Mouse (Mus musculus) thymus, adult 2 months (tissue): ENCODE results near the gene Ccl3. TPM values are rescaled to one million over a fixed set of nuclear protein-coding genes. Genes with fewer than 3 reads are reported as not detected.

Experiments used
- DNase-seq: peaks from one replicate; pipeline ENCODE4 v3.0.0; 2021
- H3K27ac ChIP-seq: fragments of 200-500 bp; 2 replicates; pipeline ENCODE4 v1.5.1; 2012; ENCODE audit warnings: low read length, control low read depth; ENCODE audit not compliant: control insufficient read depth, insufficient read depth
- H3K27me3 ChIP-seq: fragments of 200-500 bp; 2 replicates; pipeline ENCODE4 v1.6.1; 2012; ENCODE audit warnings: mild to moderate bottlenecking, low read length, moderate library complexity, mixed read lengths; ENCODE audit not compliant: control insufficient read depth, insufficient read depth
- H3K36me3 ChIP-seq: fragments of 200-500 bp; 2 replicates; pipeline ENCODE4 v1.6.1; 2012; ENCODE audit warnings: mild to moderate bottlenecking, low read length, moderate library complexity; ENCODE audit not compliant: control insufficient read depth, insufficient read depth
- H3K4me1 ChIP-seq: fragments of 200-500 bp; replicated peaks from 2 replicates; pipeline ENCODE4 v1.6.1; 2012; ENCODE audit warnings: low read length; ENCODE audit not compliant: control insufficient read depth, insufficient read depth
- H3K4me3 ChIP-seq: fragments of 200-500 bp; 2 replicates; pipeline ENCODE4 v1.5.1; 2012; ENCODE audit warnings: mild to moderate bottlenecking, low read length, control low read depth, moderate library complexity; ENCODE audit not compliant: control insufficient read depth, insufficient read depth
- CTCF ChIP-seq: fragments of 200-500 bp; IDR thresholded peaks from 2 replicates; pipeline ENCODE4 v1.5.1; 2012; ENCODE audit warnings: mild to moderate bottlenecking, control low read depth, low read length, moderate library complexity, borderline replicate concordance; ENCODE audit not compliant: control insufficient read depth, poor library complexity, insufficient read depth; ENCODE audit errors: extremely low read depth
- POLR2A ChIP-seq: fragments of 200-500 bp; IDR thresholded peaks from 2 replicates; pipeline ENCODE4 v1.6.1; 2012; ENCODE audit warnings: mild to moderate bottlenecking, low read length, control low read depth, moderate library complexity; ENCODE audit not compliant: control insufficient read depth, poor library complexity, insufficient read depth; ENCODE audit errors: extremely low read depth
- WGBS: fragments of 180-500 bp; shearing (Covaris S2); methylation state at CpG from one replicate; pipeline ENCODE4 v1.1.7; 2018; 5-methylcytosine and 5-hydroxymethylcytosine counted together
- polyA plus RNA-seq: library from polyadenylated mRNA; depleted of rRNA; stranded (reverse); fragments of >200 nt; gene quantifications from 2 replicates; pipeline ENCODE4 v1.2.3, GENCODE M21; 2012

Ccl3 gene
- polyA plus RNA-seq, 1 experiment = 10.2 TPM

DNA sequence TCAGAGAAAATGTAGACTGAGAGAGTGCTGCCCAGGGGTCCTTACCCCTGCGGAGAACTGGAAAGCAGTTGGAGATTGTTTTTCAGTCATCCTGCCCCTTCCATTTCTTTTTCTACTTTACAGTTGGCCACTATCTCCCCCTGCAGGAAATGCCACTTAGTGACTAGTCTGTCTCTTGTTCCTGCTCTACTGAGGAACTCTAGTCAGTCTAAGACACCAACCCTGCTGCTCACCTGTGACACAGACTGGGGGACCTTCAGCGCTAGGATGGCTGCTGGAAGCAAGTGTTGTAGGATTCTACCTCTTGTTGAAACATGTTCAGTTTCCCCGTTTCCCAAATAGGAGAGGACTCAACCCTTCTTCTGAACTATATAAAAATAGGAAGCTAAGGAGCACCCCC is 9.6 kb downstream of the Ccl3 start:
- TF ChIP-seq POLR2A (no peak), CTCF (no peak)
- Histone ChIP-seq H3K27me3 (no peaks in the 10 kb centered on the region), H3K27ac (peak overlapping the region; percentile 96)

DNA sequence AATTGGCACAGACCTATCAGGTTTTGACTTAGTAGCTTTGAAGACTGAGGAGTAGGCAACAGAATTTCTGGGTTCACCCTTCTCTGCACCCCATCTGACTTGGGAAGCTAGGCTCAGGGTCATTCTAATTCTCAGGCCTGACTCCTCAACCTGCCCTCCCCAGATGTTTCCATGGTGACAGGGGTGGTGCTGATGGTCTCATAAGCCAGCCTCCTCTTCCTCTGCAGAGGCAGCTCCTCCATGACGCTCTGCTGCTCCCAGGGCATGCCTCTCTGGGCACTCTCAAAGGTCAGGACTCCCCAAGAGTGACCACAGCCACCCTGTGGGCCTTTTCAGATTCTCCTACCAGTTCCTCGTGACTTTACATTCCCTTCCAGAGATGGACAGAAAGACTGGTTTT is 10.2 kb downstream of the Ccl3 start:
- WGBS = 57% methylated on average over 2 of the region's 2 CpGs

More for the DNA sequence above, 9.6 kb downstream of the Ccl3 start:
- Histone ChIP-seq H3K36me3 (no peaks in the 10 kb centered on the region), H3K4me1 (peaks cover 15% of the 10 kb centered on the region), H3K4me3 (no peak overlapping the region)
- 24% methylated on average over 3 of the region's 3 CpGs for WGBS
- peak; percentile 64 for DNase-seq

DNA sequence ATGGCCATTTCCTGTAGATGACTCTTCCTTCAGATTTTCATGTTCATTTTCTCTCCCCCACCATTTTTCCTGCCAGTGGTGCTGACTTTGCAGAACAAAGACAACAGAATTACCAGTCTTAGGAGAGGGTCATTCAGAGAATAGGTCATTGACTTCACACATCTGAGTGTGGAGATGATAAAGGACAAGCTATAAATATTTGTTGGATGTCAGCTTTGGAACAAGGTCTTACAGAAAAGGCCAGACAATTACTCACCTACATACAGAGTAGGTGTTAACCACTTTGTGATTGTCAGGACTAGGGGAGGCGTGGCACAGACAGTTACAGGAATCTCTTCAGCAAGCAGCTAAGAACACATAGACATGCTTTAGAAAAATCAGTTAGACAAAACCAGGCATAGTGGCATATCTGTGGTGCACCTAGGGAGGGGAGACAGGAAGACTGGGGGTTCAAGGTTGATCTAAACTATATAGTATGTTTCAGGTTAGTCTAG is 12.4 kb downstream of the Ccl3 start:
- DNase-seq = no peak
- no peaks in the 10 kb centered on the region for H3K36me3 ChIP-seq
- no peaks in the 10 kb centered on the region for H3K27me3 ChIP-seq
- 83% methylated on average over 1 of the region's 1 CpGs for WGBS
- H3K4me1 ChIP-seq = peaks cover 17% of the 10 kb centered on the region
- no peak overlapping the region for H3K27ac ChIP-seq
- no peak for TF ChIP-seq CTCF
- TF ChIP-seq POLR2A = no peak
- no peak overlapping the region for H3K4me3 ChIP-seq

More for the DNA sequence above, 10.2 kb downstream of the Ccl3 start:
- Histone ChIP-seq H3K4me1 (peaks cover 17% of the 10 kb centered on the region), H3K27me3 (no peaks in the 10 kb centered on the region), H3K36me3 (no peaks in the 10 kb centered on the region), H3K27ac (peak overlapping the region; percentile 96), H3K4me3 (no peak overlapping the region)
- no peak for DNase-seq
- no peak for TF ChIP-seq CTCF
- no peak for TF ChIP-seq POLR2A

DNA sequence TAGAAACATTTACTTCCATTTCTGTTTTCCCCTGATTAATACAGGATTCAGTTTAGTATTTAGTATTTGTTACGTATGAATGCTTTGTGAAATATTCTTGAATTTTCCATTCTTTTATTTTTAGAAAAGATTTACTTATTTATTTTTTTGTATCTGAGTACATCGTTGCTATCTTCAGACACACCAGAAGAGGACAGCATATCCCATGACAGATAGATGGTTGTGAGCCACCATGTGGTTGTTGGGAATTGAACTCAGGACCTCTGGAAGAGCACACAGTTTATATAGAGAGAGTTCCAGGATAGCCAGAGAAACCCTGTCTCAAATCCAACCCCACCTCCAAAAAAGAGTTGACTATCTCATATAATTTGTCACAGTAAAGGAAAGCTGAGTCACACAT is 14.3 kb downstream of the Ccl3 start:
- DNase-seq = no peak
- H3K27ac ChIP-seq = no peak overlapping the region
- H3K4me3 ChIP-seq = no peak overlapping the region
- H3K36me3 ChIP-seq = no peaks in the 10 kb centered on the region
- H3K4me1 ChIP-seq = peaks cover 9% of the 10 kb centered on the region
- TF ChIP-seq POLR2A (no peak), CTCF (no peak)
- WGBS = 91% methylated on average over 2 of the region's 2 CpGs
- H3K27me3 ChIP-seq = no peaks in the 10 kb centered on the region

DNA sequence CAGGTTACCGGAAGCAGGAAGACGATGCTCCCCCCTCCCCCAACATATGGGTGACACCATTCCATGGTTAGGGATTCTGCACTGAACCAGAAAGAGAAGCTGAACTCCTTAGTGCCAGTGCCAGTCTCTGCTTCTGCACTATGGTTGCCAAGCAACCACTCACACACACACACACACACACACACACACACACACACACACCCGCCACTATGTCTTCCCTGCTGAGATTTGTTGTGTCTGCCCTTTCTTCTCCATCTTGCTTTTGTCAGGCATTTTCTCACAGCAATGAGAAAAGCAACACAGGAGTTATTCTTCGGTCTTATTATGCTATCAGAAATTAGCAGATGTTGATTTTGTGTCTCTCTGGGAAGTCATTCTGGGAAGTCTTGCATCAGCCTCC is 14.7 kb downstream of the Ccl3 start:
- no peak for DNase-seq
- 83% methylated on average over 4 of the region's 4 CpGs for WGBS
- no peaks in the 10 kb centered on the region for H3K36me3 ChIP-seq
- no peak overlapping the region for H3K4me3 ChIP-seq
- H3K27ac ChIP-seq = no peak overlapping the region
- peaks cover 8% of the 10 kb centered on the region for H3K4me1 ChIP-seq
- no peak for TF ChIP-seq POLR2A
- TF ChIP-seq CTCF = no peak
- no peaks in the 10 kb centered on the region for H3K27me3 ChIP-seq

DNA sequence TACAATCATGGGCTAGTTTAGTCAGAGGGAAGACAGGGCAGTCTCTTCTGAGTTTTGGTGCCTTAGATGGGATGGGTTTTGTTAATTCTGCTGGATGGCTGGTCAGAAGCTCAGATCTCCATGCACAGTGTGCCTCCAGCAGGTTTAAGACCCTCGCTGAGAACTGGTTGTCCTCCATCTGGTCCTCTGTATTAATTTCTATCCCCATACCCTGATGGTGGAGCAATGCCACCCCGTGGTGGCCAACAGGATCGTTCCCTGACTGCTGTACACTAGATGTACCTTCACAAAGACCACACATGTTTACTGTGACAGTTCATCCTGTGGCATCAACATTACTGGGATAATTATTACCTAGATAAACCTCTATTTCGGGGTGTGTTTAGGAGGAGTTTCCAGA is 16.4 kb downstream of the Ccl3 start:
- TF ChIP-seq POLR2A = no peak
- TF ChIP-seq CTCF = no peak
- 51% methylated on average over 4 of the region's 4 CpGs for WGBS
- Histone ChIP-seq H3K27ac (no peak overlapping the region), H3K4me1 (0 out of 2 replicates have a peak, but pooled peaks cover 2% of the 10 kb centered on the region), H3K36me3 (no peaks in the 10 kb centered on the region), H3K27me3 (no peaks in the 10 kb centered on the region), H3K4me3 (no peak overlapping the region)
- DNase-seq = no peak

DNA sequence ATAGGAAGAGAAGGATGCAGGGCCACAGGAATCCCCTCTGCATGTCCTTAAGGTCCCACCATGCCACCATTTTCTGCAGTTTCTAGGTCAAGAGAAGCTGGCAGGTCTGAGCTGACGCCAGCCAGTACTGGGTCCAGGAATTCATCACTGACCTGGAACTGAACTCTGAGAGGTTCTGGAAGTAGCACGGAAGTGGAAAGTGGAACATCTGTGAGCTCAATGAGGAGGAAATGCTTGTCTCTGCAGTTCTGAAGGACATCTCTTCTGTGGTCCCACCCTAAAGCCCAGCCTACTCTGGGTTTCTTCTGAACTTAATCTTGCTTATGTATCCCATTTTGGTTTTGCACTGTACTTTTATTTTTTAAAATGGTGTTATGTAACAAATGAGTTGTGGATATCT is 18.1 kb downstream of the Ccl3 start:
- Histone ChIP-seq H3K36me3 (no peaks in the 10 kb centered on the region), H3K27me3 (no peaks in the 10 kb centered on the region), H3K27ac (no peak overlapping the region), H3K4me1 (0 out of 2 replicates have a peak, but pooled peaks cover 2% of the 10 kb centered on the region), H3K4me3 (no peak overlapping the region)
- 77% methylated on average over 2 of the region's 2 CpGs for WGBS
- no peak for DNase-seq
- no peak for TF ChIP-seq POLR2A
- TF ChIP-seq CTCF = no peak
